Mouse (Mus musculus) heart, embryonic 12.5 days (tissue): Measurements from ENCODE around the gene Napsa. TPM values are rescaled to one million over a fixed set of nuclear protein-coding genes. Genes with fewer than 3 reads are reported as not detected.

Experiments
- ATAC-seq: fragments of 200-750 bp; cut with Nextera tagmentation; 2 replicates; pipeline ENCODE4 v1.8.0; 2017; ENCODE audit warnings: moderate TSS enrichment, moderate library complexity; ENCODE audit not compliant: insufficient number of reproducible peaks, low FRiP score
- H3K27ac ChIP-seq: fragments of 300-500 bp; sonication (generic); 2 replicates; pipeline ENCODE4 v1.5.1; 2016; ENCODE audit warnings: mild to moderate bottlenecking, moderate library complexity; ENCODE audit not compliant: poor library complexity, severe bottlenecking
- H3K27me3 ChIP-seq: fragments of 300-500 bp; sonication (generic); replicated peaks from 2 replicates; pipeline ENCODE4 v1.6.1; 2016; ENCODE audit warnings: mild to moderate bottlenecking, moderate library complexity
- H3K36me3 ChIP-seq: fragments of 300-500 bp; sonication (generic); 2 replicates; pipeline ENCODE4 v1.6.1; 2016; ENCODE audit warnings: mild to moderate bottlenecking, moderate library complexity
- H3K4me1 ChIP-seq: fragments of 300-500 bp; sonication (generic); replicated peaks from 2 replicates; pipeline ENCODE4 v1.6.1; 2016; ENCODE audit warnings: mild to moderate bottlenecking
- H3K4me2 ChIP-seq: fragments of 300-500 bp; sonication (generic); 2 replicates; pipeline ENCODE4 v1.6.1; 2016; ENCODE audit warnings: mild to moderate bottlenecking, moderate library complexity
- H3K4me3 ChIP-seq: fragments of 300-500 bp; sonication (generic); 2 replicates; pipeline ENCODE4 v1.5.1; 2016; ENCODE audit warnings: mild to moderate bottlenecking
- H3K9ac ChIP-seq: fragments of 300-500 bp; sonication (generic); 2 replicates; pipeline ENCODE4 v1.6.1; 2016; ENCODE audit warnings: mild to moderate bottlenecking, moderate library complexity
- H3K9me3 ChIP-seq: fragments of 300-500 bp; sonication (generic); replicated peaks from 2 replicates; pipeline ENCODE4 v1.6.1; 2016; ENCODE audit warnings: mild to moderate bottlenecking, moderate library complexity
- WGBS: fragments of 180-500 bp; shearing (Covaris S2); methylation state at CpG from one replicate; pipeline ENCODE4 v1.1.7; 2016; 5-methylcytosine and 5-hydroxymethylcytosine counted together
- polyA plus RNA-seq: library from polyadenylated mRNA; unstranded; fragments of >200 nt; fragmentation: Nextera tagmentation; extraction: Ambion mirVana; gene quantifications from 2 replicates; pipeline ENCODE4 v1.2.1, GENCODE M21; 2016

Napsa gene
- polyA plus RNA-seq, 1 experiment from 2014 or later, result not detected

- WGBS, result 38% methylated on average over 5 of the region's 5 CpGs
- Histone ChIP-seq H3K27ac (no peak overlapping the region), H3K36me3 (no peaks in the 10 kb centered on the region), H3K4me2 (no peak overlapping the region), H3K27me3 (peaks cover 8% of the 10 kb centered on the region; the same call in 1 of the 2 replicates), H3K9ac (no peak overlapping the region), H3K4me1 (no peaks in the 10 kb centered on the region), H3K9me3 (peaks cover 6% of the 10 kb centered on the region; the same call in 1 of the 2 replicates), H3K4me3 (no peak overlapping the region)
- ATAC-seq, result no peak
These were observed 4.2 kb downstream of the Napsa start for GRCm38 (mm10) chr7:44576333-44576844.

GRCm38 (mm10) chr7:44581637-44582036, 9.5 kb downstream of the Napsa start:
- H3K9me3 ChIP-seq, result peaks cover 6% of the 10 kb centered on the region; the same call in 1 of the 2 replicates
- no peak overlapping the region for H3K4me2 ChIP-seq
- peaks cover 35% of the 10 kb centered on the region for H3K27me3 ChIP-seq
- no peaks in the 10 kb centered on the region for H3K4me1 ChIP-seq
- H3K36me3 ChIP-seq, result no peaks in the 10 kb centered on the region
- ATAC-seq, result no peak
- no peak overlapping the region for H3K27ac ChIP-seq
- H3K4me3 ChIP-seq, result no peak overlapping the region
- WGBS, result 56% methylated on average over 6 of the region's 6 CpGs
- H3K9ac ChIP-seq, result no peak overlapping the region

- Histone ChIP-seq H3K27me3 (peaks cover 46% of the 10 kb centered on the region), H3K9ac (no peak overlapping the region), H3K9me3 (peaks cover 6% of the 10 kb centered on the region; the same call in 1 of the 2 replicates), H3K4me2 (no peak overlapping the region), H3K4me3 (no peak overlapping the region), H3K27ac (no peak overlapping the region), H3K36me3 (no peaks in the 10 kb centered on the region), H3K4me1 (no peaks in the 10 kb centered on the region)
- ATAC-seq, result no peak
- 48% methylated on average over 5 of the region's 5 CpGs for WGBS
These were observed 10.5 kb downstream of the Napsa start for GRCm38 (mm10) chr7:44582709-44583108.

DNA sequence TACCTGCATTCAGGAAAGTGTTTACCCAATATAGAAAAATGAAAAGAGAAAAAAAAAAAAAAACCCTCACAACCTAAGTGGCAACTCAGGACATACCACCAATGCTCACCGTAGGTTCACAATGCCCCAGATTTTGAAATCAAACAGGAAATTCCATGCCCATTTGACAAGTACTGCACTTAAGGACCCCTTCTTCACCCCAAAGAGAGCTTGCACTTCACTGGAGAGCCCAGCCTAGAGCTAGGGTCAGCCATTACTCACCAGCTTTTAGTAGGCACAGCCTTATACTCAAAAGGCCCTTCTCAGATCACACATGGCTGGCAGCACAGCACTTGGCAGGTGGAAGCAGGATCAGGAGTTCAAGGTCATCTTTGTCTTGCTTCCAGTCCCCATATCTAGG, 11.0 kb downstream of the Napsa start:
- H3K4me3 ChIP-seq, result no peak overlapping the region
- H3K9me3 ChIP-seq, result peaks cover 4% of the 10 kb centered on the region; the same call in 1 of the 2 replicates
- H3K4me2 ChIP-seq, result no peak overlapping the region
- H3K36me3 ChIP-seq, result no peaks in the 10 kb centered on the region
- no peak overlapping the region for H3K9ac ChIP-seq
- 50% methylated on average over 1 of the region's 1 CpGs for WGBS
- H3K27ac ChIP-seq, result no peak overlapping the region
- H3K4me1 ChIP-seq, result no peaks in the 10 kb centered on the region
- ATAC-seq, result no peak
- H3K27me3 ChIP-seq, result peaks cover 50% of the 10 kb centered on the region

GRCm38 (mm10) chr7:44584265-44584804, 12.2 kb downstream of the Napsa start:
- no peak for ATAC-seq
- Histone ChIP-seq H3K4me2 (no peak overlapping the region), H3K36me3 (no peaks in the 10 kb centered on the region), H3K27ac (no peak overlapping the region), H3K4me3 (no peak overlapping the region), H3K9ac (no peak overlapping the region), H3K27me3 (peaks cover 62% of the 10 kb centered on the region), H3K4me1 (peaks cover 11% of the 10 kb centered on the region), H3K9me3 (no peaks in the 10 kb centered on the region)
- WGBS, result 71% methylated on average over 4 of the region's 4 CpGs

- Histone ChIP-seq H3K9ac (no peak overlapping the region), H3K27me3 (peaks cover 68% of the 10 kb centered on the region), H3K9me3 (no peaks in the 10 kb centered on the region), H3K4me1 (peaks cover 11% of the 10 kb centered on the region), H3K4me2 (no peak overlapping the region), H3K36me3 (no peaks in the 10 kb centered on the region), H3K4me3 (no peak overlapping the region), H3K27ac (no peak overlapping the region)
- WGBS, result 84% methylated on average over 6 of the region's 6 CpGs
- ATAC-seq, result no peak
These were observed 12.7 kb downstream of the Napsa start for GRCm38 (mm10) chr7:44584921-44585320.

DNA sequence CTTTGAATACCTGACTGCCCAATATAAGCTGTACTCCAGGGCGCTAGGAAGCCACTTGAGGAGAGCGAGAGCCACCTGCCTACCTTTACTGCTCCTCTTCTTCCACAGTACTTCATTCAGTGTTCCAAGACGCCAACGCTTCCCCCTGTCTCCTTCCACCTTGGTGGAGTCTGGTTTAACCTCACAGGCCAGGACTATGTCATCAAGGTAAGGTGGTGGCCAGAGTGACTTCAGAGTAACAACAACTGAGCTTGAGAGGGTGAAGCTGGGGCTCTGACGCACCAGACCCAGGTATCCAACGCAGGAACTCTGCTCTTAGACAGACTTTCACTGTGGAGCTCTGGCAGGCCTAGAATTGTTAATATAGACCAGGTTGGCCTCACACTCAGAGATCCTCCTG, 13.4 kb downstream of the Napsa start:
- no peaks in the 10 kb centered on the region for H3K36me3 ChIP-seq
- H3K4me2 ChIP-seq, result no peak overlapping the region
- ATAC-seq, result no peak
- H3K27me3 ChIP-seq, result peaks cover 75% of the 10 kb centered on the region
- H3K27ac ChIP-seq, result no peak overlapping the region
- H3K9me3 ChIP-seq, result no peaks in the 10 kb centered on the region
- H3K4me1 ChIP-seq, result peaks cover 17% of the 10 kb centered on the region
- no peak overlapping the region for H3K4me3 ChIP-seq
- 77% methylated on average over 6 of the region's 6 CpGs for WGBS
- H3K9ac ChIP-seq, result no peak overlapping the region

DNA sequence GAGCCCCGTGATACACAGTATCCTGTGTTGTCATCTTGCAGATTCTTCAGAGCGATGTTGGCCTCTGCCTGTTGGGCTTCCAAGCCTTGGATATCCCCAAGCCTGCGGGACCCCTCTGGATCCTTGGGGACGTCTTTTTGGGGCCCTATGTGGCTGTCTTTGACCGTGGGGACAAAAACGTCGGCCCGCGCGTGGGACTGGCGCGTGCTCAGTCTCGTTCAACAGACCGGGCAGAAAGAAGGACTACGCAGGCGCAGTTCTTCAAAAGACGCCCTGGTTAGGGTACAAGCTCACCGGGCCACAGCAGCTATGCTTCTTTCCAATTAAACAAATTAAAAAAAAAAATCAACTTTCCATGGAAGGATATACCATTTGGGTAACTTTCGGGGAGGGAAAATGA, 14.3 kb downstream of the Napsa start:
- H3K9ac ChIP-seq, result no peak overlapping the region
- peak overlapping the region; percentile 15; the same call in 1 of the 2 replicates for H3K4me3 ChIP-seq
- H3K4me1 ChIP-seq, result peaks cover 26% of the 10 kb centered on the region
- no peaks in the 10 kb centered on the region for H3K9me3 ChIP-seq
- WGBS, result 13% methylated on average over 19 of the region's 19 CpGs
- no peak overlapping the region for H3K27ac ChIP-seq
- H3K4me2 ChIP-seq, result peak overlapping the region; percentile 56
- no peak for ATAC-seq
- no peaks in the 10 kb centered on the region for H3K36me3 ChIP-seq
- peaks cover 81% of the 10 kb centered on the region for H3K27me3 ChIP-seq

DNA sequence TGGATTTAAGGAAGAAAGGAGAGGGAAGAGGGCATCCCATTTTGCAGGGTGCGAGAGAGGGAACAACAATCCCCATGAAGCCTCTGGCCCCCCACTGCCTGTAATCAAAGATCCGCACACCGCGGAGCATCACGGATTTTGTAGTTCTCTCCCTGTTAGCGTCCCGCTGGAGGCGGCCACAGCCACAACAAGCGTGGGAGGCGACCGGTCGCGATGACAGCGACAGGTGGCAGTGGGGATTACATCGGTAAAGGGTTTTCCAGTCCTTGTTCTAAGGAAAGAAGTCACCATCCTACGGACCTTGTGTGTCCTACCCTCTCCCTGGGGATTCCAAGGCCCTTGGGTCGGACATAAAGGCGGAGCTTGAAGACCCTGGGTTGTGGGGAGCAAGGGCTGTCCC, 14.8 kb downstream of the Napsa start:
- no peak overlapping the region for H3K9ac ChIP-seq
- peak overlapping the region; percentile 15 for H3K4me3 ChIP-seq
- no peaks in the 10 kb centered on the region for H3K36me3 ChIP-seq
- no peak overlapping the region for H3K27ac ChIP-seq
- peaks cover 28% of the 10 kb centered on the region for H3K4me1 ChIP-seq
- H3K9me3 ChIP-seq, result no peaks in the 10 kb centered on the region
- WGBS, result under 1% methylated on average over 18 of the region's 18 CpGs
- ATAC-seq, result no peak
- H3K4me2 ChIP-seq, result peak overlapping the region; percentile 56
- peaks cover 85% of the 10 kb centered on the region for H3K27me3 ChIP-seq

DNA sequence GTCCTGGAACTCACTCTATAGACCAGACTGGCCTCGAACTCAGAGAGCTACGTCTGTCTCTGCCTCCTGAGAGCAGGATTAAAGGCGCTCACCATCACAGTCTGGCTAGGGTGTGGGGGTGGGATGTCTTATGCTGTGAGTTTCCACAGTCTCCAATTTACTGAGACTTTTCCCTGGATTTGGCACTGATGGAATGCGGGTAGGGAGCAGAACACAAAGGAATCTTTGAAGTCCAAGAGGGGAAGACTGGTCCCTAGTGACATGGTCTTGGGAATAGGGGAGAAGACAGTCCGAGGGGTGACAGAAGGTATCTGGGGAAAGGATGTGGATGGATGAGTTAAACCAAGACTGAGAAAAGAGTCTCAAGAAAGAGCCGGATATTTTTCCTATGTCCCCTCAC, 15.5 kb downstream of the Napsa start:
- Histone ChIP-seq H3K4me2 (no peak overlapping the region), H3K4me3 (no peak overlapping the region), H3K9ac (no peak overlapping the region), H3K27me3 (peaks cover 87% of the 10 kb centered on the region), H3K4me1 (peaks cover 28% of the 10 kb centered on the region), H3K9me3 (no peaks in the 10 kb centered on the region), H3K27ac (no peak overlapping the region), H3K36me3 (no peaks in the 10 kb centered on the region)
- 34% methylated on average over 6 of the region's 6 CpGs for WGBS
- ATAC-seq, result no peak

GRCm38 (mm10) chr7:44588338-44588737, 16.2 kb downstream of the Napsa start:
- 11% methylated on average over 12 of the region's 12 CpGs for WGBS
- no peak overlapping the region for H3K27ac ChIP-seq
- H3K9ac ChIP-seq, result no peak overlapping the region

DNA sequence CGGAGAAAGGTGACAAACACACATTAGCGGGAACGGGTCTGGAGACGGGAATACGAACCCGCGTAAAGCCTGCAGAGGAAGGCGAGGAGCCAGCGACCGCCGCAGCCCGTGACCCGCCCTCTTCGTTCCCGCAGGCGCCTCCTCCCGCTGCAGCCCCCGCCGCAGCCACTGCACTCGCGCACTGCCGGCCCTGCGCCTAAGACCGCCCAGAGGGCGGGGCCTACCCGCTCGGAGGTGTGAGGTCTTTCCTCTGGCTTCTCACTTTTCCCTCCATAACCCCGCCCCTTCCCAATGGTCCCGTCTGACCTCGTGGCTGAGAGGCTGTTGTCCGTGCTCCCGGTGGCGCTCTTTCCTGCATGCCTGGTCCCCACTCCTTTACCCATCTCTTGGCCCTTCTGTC, 17.0 kb downstream of the Napsa start:
- under 1% methylated on average over 33 of the region's 33 CpGs for WGBS
- peaks cover 99% of the 10 kb centered on the region for H3K27me3 ChIP-seq
- peak overlapping the region; percentile 25; the same call in 1 of the 2 replicates for H3K9ac ChIP-seq
- H3K27ac ChIP-seq, result no peak overlapping the region
- peak overlapping the region; percentile 91 for H3K4me2 ChIP-seq
- no peaks in the 10 kb centered on the region for H3K36me3 ChIP-seq
- H3K4me1 ChIP-seq, result peaks cover 33% of the 10 kb centered on the region
- peak; percentile 33; the same call in 1 of the 2 replicates for ATAC-seq
- H3K4me3 ChIP-seq, result peak overlapping the region; percentile 43
- H3K9me3 ChIP-seq, result no peaks in the 10 kb centered on the region

More at GRCm38 (mm10) chr7:44588338-44588737, 16.2 kb downstream of the Napsa start:
- peaks cover 91% of the 10 kb centered on the region for H3K27me3 ChIP-seq
- H3K4me1 ChIP-seq, result peaks cover 28% of the 10 kb centered on the region
- H3K4me3 ChIP-seq, result 0 out of 2 replicates have a peak overlapping the region, but pooled peaks have one; percentile 43
- no peaks in the 10 kb centered on the region for H3K36me3 ChIP-seq
- H3K9me3 ChIP-seq, result no peaks in the 10 kb centered on the region
- peak overlapping the region; percentile 91 for H3K4me2 ChIP-seq
- ATAC-seq, result no peak
